Mouse (Mus musculus) lung, postnatal 0 days (tissue): ENCODE data around the gene Brf1. TPM values are rescaled to one million over a fixed set of nuclear protein-coding genes. Genes with fewer than 3 reads are reported as not detected.
A peak's percentile ranks its signal among the peaks of the same experiment; 100 is the strongest.

Experiments used
- ATAC-seq: fragments of 200-750 bp; cut with Nextera tagmentation; 2 replicates; pipeline ENCODE4 v1.8.0; 2017; ENCODE audit warnings: moderate library complexity
- DNase-seq: peaks from one replicate; pipeline ENCODE4 v3.0.0-alpha.2; 2016; ENCODE audit warnings: low spot score
- H3K27ac ChIP-seq: fragments of 300-500 bp; sonication (generic); 2 replicates; pipeline ENCODE4 v1.5.1; 2014; ENCODE audit warnings: antibody characterized with exemption, mild to moderate bottlenecking, low read length, mixed read lengths
- H3K27me3 ChIP-seq: fragments of 300-500 bp; sonication (generic); replicated peaks from 2 replicates; pipeline ENCODE4 v1.6.1; 2014; ENCODE audit warnings: low read length, mixed read lengths; ENCODE audit not compliant: insufficient read depth
- H3K36me3 ChIP-seq: fragments of 300-500 bp; sonication (generic); 2 replicates; pipeline ENCODE4 v1.6.1; 2014; ENCODE audit warnings: low read length, mixed read lengths; ENCODE audit not compliant: insufficient read depth
- H3K4me1 ChIP-seq: fragments of 300-500 bp; sonication (generic); 2 replicates; pipeline ENCODE4 v1.6.1; 2014; ENCODE audit warnings: antibody characterized with exemption, low read depth, low read length, mixed read lengths; ENCODE audit not compliant: insufficient read depth
- H3K4me2 ChIP-seq: fragments of 300-500 bp; sonication (generic); replicated peaks from 2 replicates; pipeline ENCODE4 v1.6.1; 2014; ENCODE audit warnings: low read depth, mild to moderate bottlenecking, low read length, moderate library complexity, mixed read lengths
- H3K4me3 ChIP-seq: fragments of 300-500 bp; sonication (generic); 2 replicates; pipeline ENCODE4 v1.5.1; 2014; ENCODE audit warnings: low read depth, low read length
- H3K9ac ChIP-seq: fragments of 300-500 bp; sonication (generic); replicated peaks from 2 replicates; pipeline ENCODE4 v1.6.1; 2014; ENCODE audit warnings: low read depth, mild to moderate bottlenecking
- H3K9me3 ChIP-seq: fragments of 300-500 bp; sonication (generic); 2 replicates; pipeline ENCODE4 v1.6.1; 2016; ENCODE audit warnings: low read length, mixed read lengths
- CTCF ChIP-seq: IDR thresholded peaks from 2 replicates; pipeline ENCODE4 v1.5.1; 2016; ENCODE audit warnings: antibody characterized with exemption, mild to moderate bottlenecking
- EP300 ChIP-seq: IDR thresholded peaks from 2 replicates; pipeline ENCODE4 v1.6.1; 2016; ENCODE audit warnings: antibody characterized with exemption, mild to moderate bottlenecking, control low read depth
- WGBS: fragments of 180-500 bp; shearing (Covaris S2); extraction: QIAGEN DNeasy Blood & Tissue Kit; methylation state at CpG from one replicate; pipeline ENCODE4 v1.1.7; 2014; 5-methylcytosine and 5-hydroxymethylcytosine counted together
- polyA plus RNA-seq: library from polyadenylated mRNA; unstranded; fragments of >200 nt; fragmentation: Nextera tagmentation; extraction: Ambion mirVana; gene quantifications from 2 replicates; pipeline ENCODE4 v1.2.1, GENCODE M21; 2015

Brf1 gene
- polyA plus RNA-seq, 1 experiment from 2014 or later = 38.8 TPM

DNA sequence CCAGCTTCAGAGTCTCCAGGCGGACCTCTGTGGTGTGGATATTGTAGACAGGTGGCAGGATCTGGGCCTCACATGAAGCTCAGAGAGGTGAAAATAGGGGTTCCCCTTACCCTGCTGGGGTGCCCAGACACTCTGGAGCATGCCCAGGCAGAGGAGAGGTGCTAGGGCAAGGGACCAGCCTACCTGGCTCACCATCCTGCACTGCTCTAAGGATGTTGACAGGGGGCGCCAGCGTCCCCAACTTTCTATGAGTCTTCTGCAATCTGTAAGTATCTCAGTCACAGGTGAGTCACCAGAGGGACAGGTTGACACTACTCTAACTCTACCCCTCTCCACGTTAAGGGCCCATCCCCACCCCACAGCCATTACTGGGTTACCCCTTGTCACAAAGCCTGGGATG is 53.2 kb downstream of the Brf1 start:
- no peak for DNase-seq
- peak; percentile 61 for TF ChIP-seq CTCF
- TF ChIP-seq EP300 = no peak
- Histone ChIP-seq H3K27ac (peak overlapping the region; percentile 51), H3K36me3 (no peaks in the 10 kb centered on the region), H3K27me3 (no peaks in the 10 kb centered on the region), H3K4me2 (no peak overlapping the region), H3K4me3 (no peak overlapping the region), H3K9me3 (no peaks in the 10 kb centered on the region), H3K4me1 (peaks cover 11% of the 10 kb centered on the region), H3K9ac (no peak overlapping the region)
- WGBS = 29% methylated on average over 4 of the region's 4 CpGs
- no peak for ATAC-seq

GRCm38 (mm10) chr12:112943669-112944068 is 56.8 kb downstream of the Brf1 start:
- Histone ChIP-seq H3K9me3 (no peaks in the 10 kb centered on the region), H3K4me2 (no peak overlapping the region), H3K36me3 (no peaks in the 10 kb centered on the region), H3K27me3 (no peaks in the 10 kb centered on the region), H3K27ac (no peak overlapping the region), H3K4me3 (no peak overlapping the region), H3K9ac (no peak overlapping the region), H3K4me1 (peaks cover 17% of the 10 kb centered on the region)
- no peak for DNase-seq
- WGBS = 75% methylated on average over 2 of the region's 2 CpGs
- ATAC-seq = no peak
- no peak for TF ChIP-seq EP300
- TF ChIP-seq CTCF = peak; percentile 9; the same call in 1 of the 2 replicates

- H3K9me3 ChIP-seq = no peaks in the 10 kb centered on the region
- H3K27ac ChIP-seq = peak within 1 kb of the TSS; percentile 91
- peak within 1 kb of the TSS; percentile 65 for H3K4me3 ChIP-seq
- 2% methylated on average over 51 of the region's 58 CpGs for WGBS
- peak; percentile 95 for DNase-seq
- H3K4me2 ChIP-seq = peak within 1 kb of the TSS; percentile 62
- H3K4me1 ChIP-seq = peaks cover 17% of the 10 kb centered on the region
- H3K36me3 ChIP-seq = no peaks in the 10 kb centered on the region
- no peaks in the 10 kb centered on the region for H3K27me3 ChIP-seq
- TF ChIP-seq EP300 = no peak
- TF ChIP-seq CTCF = no peak
- peak within 1 kb of the TSS; percentile 63 for H3K9ac ChIP-seq
- peak; percentile 89 for ATAC-seq
These were observed 58.5 kb downstream of the Brf1 start, which contains the start of gene Nudt14 for GRCm38 (mm10) chr12:112941776-112942713. TSS of gene Nudt14 (minus strand) at chr12:112942124.

GRCm38 (mm10) chr12:112941156-112941775 is 59.2 kb downstream of the Brf1 start:
- DNase-seq (no peak), ATAC-seq (peak; percentile 0; the same call in 1 of the 2 replicates)
- peak overlapping the region; percentile 65 for H3K4me3 ChIP-seq
- H3K27me3 ChIP-seq = no peaks in the 10 kb centered on the region
- H3K4me2 ChIP-seq = peak overlapping the region; percentile 62
- peak overlapping the region; percentile 63 for H3K9ac ChIP-seq
- no peaks in the 10 kb centered on the region for H3K36me3 ChIP-seq
- no peaks in the 10 kb centered on the region for H3K9me3 ChIP-seq
- H3K27ac ChIP-seq = peak overlapping the region; percentile 91
- 28% methylated on average over 10 of the region's 10 CpGs for WGBS
- no peak for TF ChIP-seq CTCF
- peaks cover 17% of the 10 kb centered on the region for H3K4me1 ChIP-seq

GRCm38 (mm10) chr12:112940710-112941109 is 59.8 kb downstream of the Brf1 start:
- ATAC-seq = no peak
- WGBS = 58% methylated on average over 9 of the region's 9 CpGs
- H3K36me3 ChIP-seq = no peaks in the 10 kb centered on the region
- peaks cover 17% of the 10 kb centered on the region for H3K4me1 ChIP-seq
- H3K27ac ChIP-seq = peak overlapping the region; percentile 91
- no peak for TF ChIP-seq EP300
- TF ChIP-seq CTCF = no peak
- H3K4me2 ChIP-seq = no peak overlapping the region
- H3K9ac ChIP-seq = no peak overlapping the region
- no peaks in the 10 kb centered on the region for H3K9me3 ChIP-seq
- no peak for DNase-seq
- no peaks in the 10 kb centered on the region for H3K27me3 ChIP-seq
- H3K4me3 ChIP-seq = no peak overlapping the region

- H3K27ac ChIP-seq = no peak overlapping the region
- H3K36me3 ChIP-seq = no peaks in the 10 kb centered on the region
- no peak overlapping the region for H3K9ac ChIP-seq
- no peaks in the 10 kb centered on the region for H3K27me3 ChIP-seq
- no peak overlapping the region for H3K4me2 ChIP-seq
- 65% methylated on average over 4 of the region's 4 CpGs for WGBS
- DNase-seq (no peak), ATAC-seq (no peak)
- TF ChIP-seq EP300 (no peak), CTCF (no peak)
- H3K4me3 ChIP-seq = no peak overlapping the region
- peaks cover 17% of the 10 kb centered on the region for H3K4me1 ChIP-seq
- H3K9me3 ChIP-seq = no peaks in the 10 kb centered on the region
These were observed 60.3 kb downstream of the Brf1 start for GRCm38 (mm10) chr12:112940238-112940637.
